Mouse (Mus musculus) activated CD4-positive, CD25-positive, alpha-beta regulatory T cell, adult 9 weeks (primary cell): Measurements from ENCODE around the gene Gm4744. TPM values are rescaled to one million over a fixed set of nuclear protein-coding genes. Genes with fewer than 3 reads are reported as not detected.

Experiments
- polyA plus RNA-seq: library from polyadenylated mRNA; unstranded; fragments of 100-300 nt; shearing (Covaris generic); gene quantifications from one replicate; pipeline ENCODE4 v1.2.1, GENCODE M21; 2017

Gene Gm4744
- not detected for polyA plus RNA-seq

GRCm38 (mm10) chr6:40951770-40952169, at the start of gene Gm4744:
TSS of gene Gm4744 (minus strand) at chr6:40951870.

DNA sequence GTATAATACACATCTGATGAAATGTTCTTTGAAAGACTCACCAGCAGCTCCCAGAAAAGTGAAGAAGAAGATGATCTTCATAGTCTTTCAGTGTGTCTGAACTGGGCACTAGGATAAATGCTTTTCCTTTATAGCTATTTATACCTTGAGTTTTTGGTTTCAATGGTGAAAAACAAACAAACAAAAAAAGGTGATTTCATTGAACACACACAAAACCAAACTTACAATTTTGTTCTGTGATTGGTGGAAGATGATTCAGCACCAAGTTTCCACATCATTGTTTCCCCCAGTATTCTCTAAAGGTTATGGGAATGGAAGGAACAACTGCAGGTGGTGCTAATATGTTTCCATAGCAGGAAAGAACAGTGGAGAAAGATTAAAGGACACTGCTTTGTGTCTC, 47.7 kb upstream of the Gm4744 start, which contains the start of gene Gm2663:
Gm2663 (minus strand) TSS at position 101 of the 400 bp plus-strand sequence.

GRCm38 (mm10) chr6:40964454-40964853, 12.8 kb upstream of the Gm4744 start, which contains the start of gene 1810009J06Rik:
TSS of gene 1810009J06Rik (plus strand) at chr6:40964754.

GRCm38 (mm10) chr6:40940457-40940856, 11.2 kb downstream of the Gm4744 start, which contains the start of gene 1700074P13Rik:
TSS of gene 1700074P13Rik (minus strand) at chr6:40940557.

GRCm38 (mm10) chr6:40900287-40900686, 51.4 kb downstream of the Gm4744 start, which contains the start of gene Prss58:
TSS of gene Prss58 (minus strand) at chr6:40900387.

Other genes starting within 250 kb of the Gm4744 start
- gene Moxd2, start 64.4 kb downstream of the Gm4744 start, polyA plus RNA-seq: 0.15 TPM
- not detected for gene Prss58, start 51.5 kb downstream of the Gm4744 start, polyA plus RNA-seq
- 0.18 TPM for gene 1700074P13Rik, start 11.3 kb downstream of the Gm4744 start, polyA plus RNA-seq
- 0.32 TPM for gene 1810009J06Rik, start 12.9 kb upstream of the Gm4744 start, polyA plus RNA-seq
- gene Gm2663, start 47.6 kb upstream of the Gm4744 start, polyA plus RNA-seq: not detected
- gene 2210010C04Rik, start 83.6 kb upstream of the Gm4744 start, polyA plus RNA-seq: 0.12 TPM